Mouse (Mus musculus) embryo, embryonic 11.5 days (tissue): Measurements from ENCODE around the gene Sult1e1.

Source experiments
- DNase-seq: peaks from one replicate; pipeline ENCODE4 v3.0.0-alpha.2; 2012; ENCODE audit warnings: low read depth, low spot score

Gene Sult1e1

DNA sequence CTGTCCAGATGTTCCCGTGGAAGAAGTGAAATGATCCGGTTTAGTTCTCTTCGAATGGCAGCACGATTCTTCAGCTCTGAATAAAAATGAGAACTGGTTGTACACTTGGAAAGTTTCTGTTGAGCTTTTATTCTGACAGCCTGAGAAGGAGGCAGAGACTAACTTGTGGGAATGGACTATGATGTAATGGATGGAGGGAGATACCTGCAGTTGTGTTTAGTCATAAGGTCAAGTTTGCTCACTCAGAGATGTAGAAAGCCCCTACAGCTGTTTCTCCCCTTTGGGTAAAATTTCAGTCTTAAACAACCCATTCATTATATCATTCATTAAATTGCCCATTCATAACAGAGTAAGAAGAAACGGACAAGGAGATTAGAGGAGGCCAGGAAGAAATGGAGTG is at the start of gene Sult1e1:
Gene Sult1e1, minus strand, starts transcription at position 101 of the 400 bp plus-strand sequence.
- DNase-seq = no peak

DNA sequence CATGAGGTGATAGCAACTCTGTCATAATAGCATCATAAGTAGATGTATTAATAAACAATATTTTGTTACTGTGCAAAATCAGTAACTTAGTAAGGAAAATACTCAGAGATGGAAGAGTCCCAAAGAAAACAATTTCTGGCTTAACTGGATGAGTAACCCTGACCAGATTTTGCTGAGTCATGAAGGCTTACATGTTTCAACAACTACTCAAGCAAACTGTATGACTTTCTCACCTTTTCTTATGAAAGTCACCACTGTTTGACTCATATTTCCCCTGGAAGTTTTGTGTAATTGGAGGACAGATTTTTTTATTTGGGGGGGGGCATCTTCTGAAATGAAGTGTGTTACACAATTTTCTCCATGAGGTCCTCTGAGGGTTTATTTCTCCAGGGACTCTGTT is 31.3 kb upstream of the Sult1e1 start:
- no peak for DNase-seq

DNA sequence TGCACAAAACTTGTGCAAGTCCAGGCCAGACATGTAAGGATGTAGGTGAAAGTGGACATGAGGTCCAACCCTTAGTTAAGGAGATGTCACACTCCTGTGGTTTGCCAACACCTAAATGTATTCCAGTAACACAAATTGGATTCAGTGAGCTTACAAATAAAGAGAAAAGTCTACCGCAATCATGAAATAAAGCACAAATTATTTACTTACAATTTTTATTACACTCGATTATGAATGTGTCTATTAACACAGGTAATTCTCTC is 23.7 kb upstream of the Sult1e1 start:
- no peak for DNase-seq

DNA sequence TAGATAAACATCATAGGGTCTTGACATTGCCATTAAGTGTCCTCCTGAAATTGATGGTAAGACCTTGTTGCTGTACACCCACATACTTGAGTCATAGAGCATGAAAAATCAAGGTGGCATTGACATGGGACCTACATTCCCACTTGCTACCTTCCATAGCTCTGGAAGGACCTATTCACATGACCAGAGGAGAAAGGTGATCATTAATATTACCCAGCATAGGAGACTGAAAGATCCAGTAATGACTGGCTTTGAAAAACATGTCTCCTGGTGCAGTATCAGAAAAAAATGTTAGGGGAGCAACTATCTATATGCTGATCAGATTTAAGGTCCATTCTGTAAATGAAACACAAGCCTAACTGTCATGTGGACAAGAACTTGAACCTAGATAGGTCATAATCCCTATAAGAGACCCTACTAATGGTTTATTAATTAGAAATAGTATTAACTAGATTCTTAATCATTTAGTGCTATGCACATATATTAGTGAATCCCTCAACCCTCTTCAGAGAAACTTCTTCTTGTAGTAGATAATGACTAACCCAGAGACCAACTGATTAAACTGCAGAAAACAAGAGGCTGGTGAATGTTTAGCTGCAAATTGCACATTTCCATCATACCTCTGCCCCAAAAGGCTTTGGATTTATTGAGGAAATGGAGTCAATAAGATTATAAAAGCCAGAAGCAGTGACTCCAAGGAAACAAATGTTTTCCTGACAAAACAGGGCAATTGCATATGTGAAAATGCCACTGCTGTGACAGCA is 23.2 kb upstream of the Sult1e1 start:
- no peak for DNase-seq

DNA sequence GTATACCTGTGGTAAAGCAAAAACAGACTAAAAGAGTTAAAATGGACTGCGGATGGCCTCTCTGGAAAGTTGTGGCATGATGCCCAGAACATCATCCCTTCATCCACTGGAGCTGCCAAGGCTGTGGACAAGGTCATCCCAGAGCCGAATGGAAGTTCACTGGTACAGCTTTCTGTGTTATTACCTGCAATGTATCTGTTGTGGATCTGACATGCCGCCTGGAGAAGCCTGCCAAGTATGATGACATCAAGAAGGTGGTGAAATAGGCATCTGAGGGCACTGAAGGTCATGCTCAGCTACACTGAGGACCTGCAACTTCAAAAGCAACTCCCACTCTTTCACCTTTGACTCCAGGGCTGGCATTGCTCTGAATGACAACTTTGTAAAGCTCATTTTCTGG is 9.6 kb upstream of the Sult1e1 start:
- DNase-seq = no peak

GRCm38 (mm10) chr5:87597891-87598290 is 6.5 kb upstream of the Sult1e1 start:
- DNase-seq = no peak

- no peak for DNase-seq
Observed at GRCm38 (mm10) chr5:87589916-87590315, 1.5 kb downstream of the Sult1e1 start.

DNA sequence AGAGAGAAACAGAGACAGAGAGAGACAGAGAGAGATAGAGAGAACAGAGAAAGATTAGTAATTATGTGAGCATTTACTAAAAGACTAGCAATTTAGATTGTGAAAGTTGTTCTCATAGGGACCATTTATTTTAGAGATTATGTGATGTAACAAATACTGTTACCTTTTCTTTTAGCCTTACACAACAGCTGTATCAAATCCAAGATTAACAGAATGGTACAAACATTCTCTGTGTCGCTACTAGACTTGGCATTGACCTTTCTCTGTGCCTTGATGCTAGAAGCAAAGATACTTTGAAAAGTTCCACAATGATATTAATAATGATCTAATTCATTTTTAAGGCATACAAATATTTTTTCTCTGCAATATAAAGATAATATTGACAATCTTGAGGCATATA is 11.0 kb downstream of the Sult1e1 start:
- DNase-seq = no peak

- no peak for DNase-seq
Observed at GRCm38 (mm10) chr5:87574174-87574573, 17.2 kb downstream of the Sult1e1 start.

- DNase-seq = peak; percentile 7
Observed at GRCm38 (mm10) chr5:87573490-87573889, 17.9 kb downstream of the Sult1e1 start.

GRCm38 (mm10) chr5:87572781-87573180 is 18.6 kb downstream of the Sult1e1 start:
- no peak for DNase-seq

DNA sequence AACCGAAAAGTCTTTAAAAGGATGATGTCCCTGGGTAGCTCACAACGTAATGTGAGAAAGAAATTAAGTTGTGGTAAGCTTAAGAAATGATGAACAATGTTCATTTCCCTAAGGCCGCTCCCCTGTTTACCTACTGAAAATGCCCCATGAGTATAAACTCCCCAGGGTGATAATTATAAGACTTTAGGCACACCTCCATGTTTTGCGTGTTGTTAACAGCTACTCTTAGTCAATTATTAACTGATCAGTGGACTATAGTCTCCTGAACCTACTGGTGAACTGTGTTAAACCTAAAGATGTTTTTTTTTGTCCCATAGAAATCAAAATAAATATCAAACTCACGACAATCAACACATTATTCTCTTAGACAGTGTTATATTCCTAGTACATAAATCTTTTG is 22.5 kb downstream of the Sult1e1 start, which contains the start of gene Sult1d1:
Gene Sult1d1, minus strand, starts transcription at position 183 of the 400 bp plus-strand sequence.
- no peak for DNase-seq

DNA sequence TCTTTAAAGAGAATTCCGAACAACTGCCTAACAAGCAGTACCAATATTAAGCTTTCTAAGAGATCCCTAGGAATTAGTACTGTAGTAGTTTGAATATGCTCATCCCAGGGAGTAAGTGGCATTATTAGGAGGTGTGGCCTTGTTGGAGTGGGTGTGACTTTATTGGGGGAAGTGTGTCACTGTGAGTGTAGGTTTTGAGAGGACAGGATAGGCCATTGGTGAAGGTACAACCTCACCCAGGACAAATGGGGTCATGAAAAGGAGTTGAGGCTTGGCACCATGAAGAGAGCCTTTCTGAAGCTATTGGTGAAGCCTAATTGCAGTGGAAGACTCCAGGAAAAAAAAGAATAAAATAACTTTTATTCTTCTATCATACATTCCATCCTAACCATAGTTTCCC is 24.1 kb downstream of the Sult1e1 start:
- DNase-seq = no peak

DNA sequence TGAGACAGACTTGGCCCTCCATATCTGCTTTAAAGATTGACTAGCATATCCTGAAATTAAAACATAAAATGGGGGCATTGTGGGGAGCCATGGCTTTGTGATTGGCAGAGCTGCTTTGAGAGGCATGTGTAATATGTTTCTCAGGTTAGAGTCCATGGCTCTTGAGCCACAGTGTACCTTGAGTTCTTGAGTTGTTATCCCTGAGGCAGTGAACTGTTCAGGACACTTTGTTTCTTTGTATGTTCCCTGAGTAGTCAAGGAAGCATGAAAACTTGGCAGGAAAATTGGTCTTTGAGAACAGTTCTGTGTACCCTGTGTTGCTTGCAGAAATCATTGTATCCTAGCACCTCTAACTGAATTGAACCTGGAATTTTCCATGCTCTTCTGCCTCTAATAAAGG is 28.4 kb downstream of the Sult1e1 start:
- no peak for DNase-seq

GRCm38 (mm10) chr5:87562526-87562925 is 28.9 kb downstream of the Sult1e1 start:
- DNase-seq = no peak

DNA sequence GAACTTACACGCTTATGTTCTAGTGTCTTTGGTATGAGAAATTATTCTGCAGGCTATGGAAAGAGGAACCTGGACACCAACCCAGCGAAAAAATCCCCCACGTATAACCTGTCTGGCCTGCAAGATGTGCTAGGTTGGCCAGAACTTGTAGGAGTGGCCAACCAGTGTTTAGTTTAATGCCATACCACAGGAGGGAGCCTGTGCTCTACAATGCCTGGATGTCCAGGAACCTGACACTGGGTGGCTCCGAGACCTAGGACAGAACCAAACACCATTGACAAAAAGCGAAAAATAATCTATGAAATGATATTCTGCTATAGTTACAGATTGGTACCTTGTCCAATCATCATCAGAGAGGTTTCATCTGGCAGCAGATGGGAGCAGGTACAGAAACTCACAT is 31.2 kb downstream of the Sult1e1 start:
- DNase-seq = no peak

GRCm38 (mm10) chr5:87550935-87551334 is 40.5 kb downstream of the Sult1e1 start:
- DNase-seq = no peak

- DNase-seq = no peak
Observed at GRCm38 (mm10) chr5:87538111-87538510, 53.3 kb downstream of the Sult1e1 start, which contains the start of gene Sult1b1. Sult1b1 (minus strand) TSS chr5:87538195.

GRCm38 (mm10) chr5:87535994-87536644 is 55.3 kb downstream of the Sult1e1 start:
- DNase-seq = no peak

GRCm38 (mm10) chr5:87532288-87532687 is 59.1 kb downstream of the Sult1e1 start:
- no peak for DNase-seq
